Mouse (Mus musculus) neural tube, embryonic 11.5 days (tissue): ENCODE results near the gene R3hdml. TPM values are rescaled to one million over a fixed set of nuclear protein-coding genes. Genes with fewer than 3 reads are reported as not detected.

Experiments used
- ATAC-seq: fragments of 200-750 bp; cut with Nextera tagmentation; 2 replicates; pipeline ENCODE4 v1.8.0; 2017; ENCODE audit warnings: moderate number of reproducible peaks, mild to moderate bottlenecking, moderate TSS enrichment, moderate library complexity; ENCODE audit not compliant: insufficient read depth, low FRiP score, low TSS enrichment
- DNase-seq: peaks from one replicate; pipeline ENCODE4 v3.0.0-alpha.2; 2015; ENCODE audit warnings: low spot score
- H3K27ac ChIP-seq: fragments of 300-500 bp; sonication (generic); 2 replicates; pipeline ENCODE4 v1.5.1; 2014; ENCODE audit warnings: low read depth, mild to moderate bottlenecking, low read length
- H3K27me3 ChIP-seq: fragments of 300-500 bp; sonication (generic); 2 replicates; pipeline ENCODE4 v1.6.1; 2014; ENCODE audit warnings: mild to moderate bottlenecking, low read length, mixed read lengths; ENCODE audit not compliant: control insufficient read depth, insufficient read depth
- H3K36me3 ChIP-seq: fragments of 300-500 bp; sonication (generic); 2 replicates; pipeline ENCODE4 v1.6.1; 2014; ENCODE audit warnings: mild to moderate bottlenecking, low read length, moderate library complexity, mixed read lengths; ENCODE audit not compliant: control insufficient read depth, insufficient read depth
- H3K4me1 ChIP-seq: fragments of 300-500 bp; sonication (generic); 2 replicates; pipeline ENCODE4 v1.6.1; 2014; ENCODE audit warnings: low read length, mixed read lengths; ENCODE audit not compliant: control insufficient read depth, insufficient read depth
- H3K4me2 ChIP-seq: fragments of 300-500 bp; sonication (generic); 2 replicates; pipeline ENCODE4 v1.6.1; 2014; ENCODE audit warnings: low read depth, mild to moderate bottlenecking, moderate library complexity
- H3K4me3 ChIP-seq: fragments of 300-500 bp; sonication (generic); 2 replicates; pipeline ENCODE4 v1.5.1; 2014; ENCODE audit warnings: low read depth, low read length
- H3K9ac ChIP-seq: fragments of 300-500 bp; sonication (generic); 2 replicates; pipeline ENCODE4 v1.6.1; 2014; ENCODE audit warnings: mild to moderate bottlenecking, low read length
- H3K9me3 ChIP-seq: fragments of 300-500 bp; sonication (generic); 2 replicates; pipeline ENCODE4 v1.6.1; 2016; ENCODE audit warnings: low read length; ENCODE audit not compliant: control insufficient read depth
- WGBS: fragments of 180-500 bp; shearing (Covaris S2); extraction: QIAGEN DNeasy Blood & Tissue Kit; methylation state at CpG from one replicate; pipeline ENCODE4 v1.1.7; 2014; 5-methylcytosine and 5-hydroxymethylcytosine counted together
- polyA plus RNA-seq: library from polyadenylated mRNA; unstranded; fragments of >200 nt; fragmentation: Nextera tagmentation; extraction: Ambion mirVana; gene quantifications from 2 replicates; pipeline ENCODE4 v1.2.1, GENCODE M21; 2014

R3hdml gene
- 0.28 and 0.37 TPM in 2 replicates for polyA plus RNA-seq

DNA sequence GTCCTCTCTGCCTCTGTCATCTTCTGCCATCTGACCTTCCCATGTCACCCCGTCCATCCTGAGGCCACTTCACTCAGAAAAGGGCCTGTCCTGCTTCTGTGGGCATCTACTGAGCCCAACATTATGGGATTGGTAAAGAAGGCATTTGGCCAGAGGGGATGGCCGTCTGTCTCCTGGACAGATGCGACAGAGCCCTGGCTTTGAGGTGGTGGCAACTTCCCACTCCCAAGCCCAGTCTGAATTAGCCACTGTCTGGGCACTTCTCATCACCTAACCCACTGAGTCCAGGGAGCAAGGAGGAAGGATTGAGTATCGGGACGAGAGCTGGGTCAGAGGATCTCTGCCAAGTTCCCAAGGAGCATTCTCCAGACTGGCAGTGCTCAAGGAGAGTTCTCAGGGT is at the start of gene R3hdml:
Gene R3hdml, plus strand, starts transcription at position 301 of the 400 bp plus-strand sequence.
- Histone ChIP-seq H3K9me3 (no peaks in the 10 kb centered on the region), H3K9ac (no peak within 1 kb of the TSS), H3K27me3 (no peaks in the 10 kb centered on the region), H3K4me2 (no peak within 1 kb of the TSS), H3K4me1 (no peaks in the 10 kb centered on the region), H3K36me3 (no peaks in the 10 kb centered on the region), H3K4me3 (no peak within 1 kb of the TSS), H3K27ac (no peak within 1 kb of the TSS)
- WGBS, result 78% methylated on average over 5 of the region's 5 CpGs
- ATAC-seq (no peak), DNase-seq (no peak)

DNA sequence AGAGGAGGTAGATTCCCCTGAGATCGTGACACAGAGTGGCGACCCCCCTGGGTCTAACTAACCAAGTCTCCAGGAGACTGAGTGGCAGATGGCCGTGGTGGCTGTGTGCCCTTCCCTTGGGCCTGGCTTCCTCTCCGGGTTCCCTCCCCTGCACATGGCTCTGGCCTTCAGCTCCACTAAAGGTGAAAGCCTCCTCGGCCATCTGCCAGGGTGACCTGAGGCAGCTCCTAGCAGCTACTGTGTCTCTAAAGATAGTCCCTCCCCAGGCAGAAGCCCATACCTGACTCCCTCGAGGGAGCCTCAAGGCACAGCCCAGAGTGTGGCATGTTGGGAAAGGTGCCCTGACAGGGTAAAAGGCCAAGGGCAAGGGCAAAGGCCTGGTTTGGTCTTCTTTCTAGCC is 48.6 kb upstream of the R3hdml start:
- Histone ChIP-seq H3K4me2 (no peak overlapping the region), H3K27ac (no peak overlapping the region), H3K4me1 (no peaks in the 10 kb centered on the region), H3K9me3 (no peaks in the 10 kb centered on the region), H3K36me3 (no peaks in the 10 kb centered on the region), H3K4me3 (no peak overlapping the region), H3K27me3 (no peaks in the 10 kb centered on the region; the same call in 1 of the 2 replicates), H3K9ac (no peak overlapping the region)
- WGBS, result 74% methylated on average over 6 of the region's 6 CpGs
- ATAC-seq, result no peak
- no peak for DNase-seq

DNA sequence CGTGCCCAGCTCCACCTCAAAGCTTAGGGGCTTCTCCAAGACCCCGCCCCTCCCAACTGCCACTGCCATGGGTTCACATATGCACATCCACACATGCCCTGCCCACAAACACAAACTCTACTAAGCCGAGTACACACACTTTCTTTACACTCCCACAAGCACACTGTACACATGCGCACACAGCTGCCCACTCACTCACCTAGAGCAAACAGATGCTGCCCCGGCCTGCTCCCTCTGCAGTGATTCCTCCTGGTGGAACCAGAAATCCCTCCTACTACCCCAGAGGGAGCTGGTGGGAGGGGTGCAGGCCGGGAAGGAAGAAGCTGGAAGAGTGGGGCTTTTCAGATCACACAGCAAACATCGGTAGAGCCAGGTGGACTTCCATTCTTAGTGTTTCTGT is 48.1 kb upstream of the R3hdml start:
- no peaks in the 10 kb centered on the region for H3K9me3 ChIP-seq
- no peak overlapping the region for H3K4me2 ChIP-seq
- WGBS, result 71% methylated on average over 7 of the region's 7 CpGs
- no peak for ATAC-seq
- DNase-seq, result no peak
- no peaks in the 10 kb centered on the region for H3K36me3 ChIP-seq
- no peaks in the 10 kb centered on the region for H3K27me3 ChIP-seq
- no peaks in the 10 kb centered on the region for H3K4me1 ChIP-seq
- no peak overlapping the region for H3K27ac ChIP-seq
- H3K9ac ChIP-seq, result 0 out of 2 replicates have a peak overlapping the region, but pooled peaks have one; percentile 6
- H3K4me3 ChIP-seq, result no peak overlapping the region

- Histone ChIP-seq H3K4me3 (no peak overlapping the region), H3K9ac (no peak overlapping the region), H3K4me2 (no peak overlapping the region), H3K9me3 (no peaks in the 10 kb centered on the region), H3K4me1 (no peaks in the 10 kb centered on the region), H3K36me3 (no peaks in the 10 kb centered on the region), H3K27ac (no peak overlapping the region), H3K27me3 (no peaks in the 10 kb centered on the region)
- DNase-seq, result no peak
- no peak for ATAC-seq
- WGBS, result 81% methylated on average over 12 of the region's 12 CpGs
These were observed 44.7 kb upstream of the R3hdml start for GRCm38 (mm10) chr2:163447375-163447774.

- no peak overlapping the region for H3K9ac ChIP-seq
- no peak overlapping the region for H3K4me2 ChIP-seq
- H3K27ac ChIP-seq, result no peak overlapping the region
- ATAC-seq (no peak), DNase-seq (no peak)
- 74% methylated on average over 3 of the region's 3 CpGs for WGBS
- H3K4me1 ChIP-seq, result no peaks in the 10 kb centered on the region
- no peaks in the 10 kb centered on the region for H3K36me3 ChIP-seq
- no peaks in the 10 kb centered on the region for H3K9me3 ChIP-seq
- H3K27me3 ChIP-seq, result no peaks in the 10 kb centered on the region
- H3K4me3 ChIP-seq, result no peak overlapping the region
These were observed 42.8 kb upstream of the R3hdml start for GRCm38 (mm10) chr2:163449276-163449675.

GRCm38 (mm10) chr2:163450668-163451295 is 41.3 kb upstream of the R3hdml start:
- Histone ChIP-seq H3K4me2 (no peak overlapping the region), H3K27ac (no peak overlapping the region), H3K4me3 (no peak overlapping the region), H3K27me3 (no peaks in the 10 kb centered on the region), H3K9me3 (no peaks in the 10 kb centered on the region), H3K36me3 (no peaks in the 10 kb centered on the region), H3K4me1 (no peaks in the 10 kb centered on the region), H3K9ac (no peak overlapping the region)
- ATAC-seq, result no peak
- DNase-seq, result no peak
- 85% methylated on average over 6 of the region's 6 CpGs for WGBS

DNA sequence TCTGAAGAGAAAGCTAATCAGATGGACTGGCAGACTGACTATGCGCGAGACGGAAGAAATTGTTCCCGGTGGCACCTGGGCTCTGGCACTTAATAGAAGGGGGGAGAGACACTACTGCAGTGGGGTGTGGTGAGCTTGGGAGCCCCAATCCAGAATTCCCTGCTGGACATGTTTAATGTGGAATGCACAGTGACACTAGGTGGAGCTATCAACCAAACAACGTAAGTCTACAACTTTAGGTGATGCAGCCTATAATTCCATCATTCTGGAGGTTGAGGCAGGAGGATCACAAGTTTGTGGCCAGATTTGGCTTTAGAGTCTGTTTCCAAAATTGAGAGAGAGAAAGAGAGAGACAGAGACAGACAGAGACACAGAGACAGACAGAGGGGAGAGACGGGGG is 39.4 kb upstream of the R3hdml start:
- H3K9ac ChIP-seq, result no peak overlapping the region
- no peak overlapping the region for H3K27ac ChIP-seq
- H3K36me3 ChIP-seq, result no peaks in the 10 kb centered on the region
- no peaks in the 10 kb centered on the region for H3K9me3 ChIP-seq
- H3K4me2 ChIP-seq, result no peak overlapping the region
- DNase-seq (no peak), ATAC-seq (no peak)
- WGBS, result 87% methylated on average over 6 of the region's 6 CpGs
- no peaks in the 10 kb centered on the region for H3K27me3 ChIP-seq
- no peak overlapping the region for H3K4me3 ChIP-seq
- H3K4me1 ChIP-seq, result no peaks in the 10 kb centered on the region

- H3K27me3 ChIP-seq, result no peaks in the 10 kb centered on the region
- no peak overlapping the region for H3K9ac ChIP-seq
- no peaks in the 10 kb centered on the region for H3K9me3 ChIP-seq
- no peak overlapping the region for H3K4me3 ChIP-seq
- H3K36me3 ChIP-seq, result no peaks in the 10 kb centered on the region
- H3K27ac ChIP-seq, result no peak overlapping the region
- no peak for ATAC-seq
- no peak for DNase-seq
- no peaks in the 10 kb centered on the region for H3K4me1 ChIP-seq
- no peak overlapping the region for H3K4me2 ChIP-seq
- 87% methylated on average over 13 of the region's 13 CpGs for WGBS
These were observed 38.7 kb upstream of the R3hdml start for GRCm38 (mm10) chr2:163453378-163453777.

- Histone ChIP-seq H3K27ac (no peak overlapping the region), H3K9ac (no peak overlapping the region), H3K9me3 (no peaks in the 10 kb centered on the region), H3K27me3 (0 out of 2 replicates have a peak, but pooled peaks cover 3% of the 10 kb centered on the region), H3K4me3 (no peak overlapping the region), H3K36me3 (no peaks in the 10 kb centered on the region), H3K4me2 (no peak overlapping the region), H3K4me1 (no peaks in the 10 kb centered on the region)
- 57% methylated on average over 27 of the region's 27 CpGs for WGBS
- ATAC-seq, result no peak
- no peak for DNase-seq
These were observed 33.4 kb upstream of the R3hdml start for GRCm38 (mm10) chr2:163458539-163459265.
